Mouse (Mus musculus) myocyte (in vitro differentiated cells): ENCODE data around the gene Pakap.

Experiments used
- CEBPB ChIP-seq: IDR thresholded peaks from 2 replicates; pipeline ENCODE4 v1.6.1; 2011; ENCODE audit warnings: mild to moderate bottlenecking, moderate library complexity; ENCODE audit not compliant: poor library complexity, insufficient read depth, severe bottlenecking
- E2F4 ChIP-seq: IDR thresholded peaks from one replicate; pipeline ENCODE4 v1.6.1; 2011; ENCODE audit warnings: mild to moderate bottlenecking, control low read depth, moderate library complexity; ENCODE audit not compliant: insufficient read depth
- MYOD1 ChIP-seq, 3 experiments: IDR thresholded peaks; one replicate each; pipeline ENCODE4 v1.6.1; 2011; ENCODE audit warnings: control low read depth in 2 of 3, low read depth in 2 of 3, mild to moderate bottlenecking in 2 of 3, moderate library complexity in 1 of 3; ENCODE audit not compliant: insufficient read length in 2 of 3, control insufficient read depth in 1 of 3
- MYOG ChIP-seq, 3 experiments: IDR thresholded peaks; one replicate each; pipeline ENCODE4 v1.6.1; 2011; ENCODE audit warnings: control low read depth in 2 of 3, low read depth in 2 of 3, mild to moderate bottlenecking in 2 of 3; ENCODE audit not compliant: insufficient read length in 2 of 3, control insufficient read depth in 1 of 3, insufficient read depth in 1 of 3
- POLR2A ChIP-seq: IDR thresholded peaks from one replicate; pipeline ENCODE4 v1.6.1; 2011; ENCODE audit warnings: low read depth, mild to moderate bottlenecking, control low read depth, moderate library complexity; ENCODE audit not compliant: insufficient read length
- TCF12 ChIP-seq: IDR thresholded peaks from one replicate; pipeline ENCODE4 v1.6.1; 2011; ENCODE audit warnings: mild to moderate bottlenecking, control low read depth; ENCODE audit not compliant: poor library complexity, insufficient read depth, severe bottlenecking

DNA sequence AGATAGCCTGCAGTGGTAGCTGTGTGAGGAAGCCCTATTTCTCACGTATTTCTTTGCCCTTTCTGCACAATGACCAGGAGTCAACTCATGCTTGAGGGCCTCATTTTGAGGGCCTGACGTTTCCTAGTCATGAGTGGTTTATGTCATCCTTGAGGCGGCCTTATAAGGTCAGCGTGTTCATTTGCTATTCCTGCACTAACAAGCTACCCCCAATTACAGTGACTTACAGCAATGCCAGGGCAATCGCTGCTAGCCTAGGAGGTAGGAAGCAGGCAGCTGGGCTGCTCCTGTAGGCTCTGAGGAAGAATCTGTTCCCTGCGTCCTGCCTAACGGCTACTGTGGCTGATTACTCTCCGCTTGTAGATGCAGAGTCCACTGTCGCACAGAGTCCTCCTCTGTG, 269.1 kb downstream of the Pakap start:
- TF ChIP-seq MYOD1 (IDR thresholded peaks at IDR 0.05; ENCODE audit: control insufficient read depth in 1 of 3, insufficient read length in 2 of 3, low read depth in 2 of 3) (no peak), POLR2A (no peak), E2F4 (no peak), TCF12 (no peak), CEBPB (no peak), MYOG (IDR thresholded peaks at IDR 0.05; ENCODE audit: control insufficient read depth in 1 of 3, insufficient read depth in 1 of 3, insufficient read length in 2 of 3, low read depth in 2 of 3) (no peak)
